Mouse (Mus musculus) adrenal gland, postnatal 14 days (tissue): ENCODE measurements at regions not wholly inside any gene's neighbourhood (a gene's known extent, or its start where the extent isn't known, plus 50 kb on each side); places are given as distances from the start of the nearest gene placed in this dataset.

Experiments
- DNase-seq: peaks from one replicate; pipeline ENCODE4 v3.0.0; 2021; ENCODE audit warnings: mixed read lengths

GRCm38 (mm10) chr1:23207024-23207423 is 105.0 kb upstream of the 4933415F23Rik start:
- no peak for DNase-seq

GRCm38 (mm10) chr1:23202511-23203435 is 100.7 kb upstream of the 4933415F23Rik start:
- DNase-seq: no peak

- DNase-seq: no peak
Measured at GRCm38 (mm10) chr1:23200460-23200859, 98.4 kb upstream of the 4933415F23Rik start.

GRCm38 (mm10) chr1:23190316-23191005 is 88.4 kb upstream of the 4933415F23Rik start:
- no peak for DNase-seq

- no peak for DNase-seq
Measured at GRCm38 (mm10) chr1:23189790-23190189, 87.7 kb upstream of the 4933415F23Rik start.

- DNase-seq: no peak
Measured at GRCm38 (mm10) chr1:23188216-23188615, 86.2 kb upstream of the 4933415F23Rik start.

- DNase-seq: no peak
Measured at GRCm38 (mm10) chr1:23187446-23188206, 85.6 kb upstream of the 4933415F23Rik start.

- peak; percentile 18 for DNase-seq
Measured at GRCm38 (mm10) chr1:23184728-23185127, 82.7 kb upstream of the 4933415F23Rik start.

GRCm38 (mm10) chr1:23182541-23182940 is 80.5 kb upstream of the 4933415F23Rik start:
- no peak for DNase-seq

- DNase-seq: no peak
Measured at GRCm38 (mm10) chr1:23178335-23178974, 76.4 kb upstream of the 4933415F23Rik start.

- DNase-seq: no peak
Measured at GRCm38 (mm10) chr1:23174022-23174421, 72.0 kb upstream of the 4933415F23Rik start.

GRCm38 (mm10) chr1:23173054-23173802 is 71.2 kb upstream of the 4933415F23Rik start:
- peak; percentile 19 for DNase-seq

- no peak for DNase-seq
Measured at GRCm38 (mm10) chr1:23171336-23171735, 69.3 kb upstream of the 4933415F23Rik start.

- DNase-seq: peak; percentile 13
Measured at GRCm38 (mm10) chr1:23170711-23171110, 68.7 kb upstream of the 4933415F23Rik start.

- no peak for DNase-seq
Measured at GRCm38 (mm10) chr1:23168504-23168903, 66.5 kb upstream of the 4933415F23Rik start.

- DNase-seq: no peak
Measured at GRCm38 (mm10) chr1:23163371-23163935, 61.4 kb upstream of the 4933415F23Rik start.

GRCm38 (mm10) chr1:23162766-23163165 is 60.7 kb upstream of the 4933415F23Rik start:
- DNase-seq: no peak
